Mouse (Mus musculus): ENCODE results near the gene Stab1. TPM values are rescaled to one million over a fixed set of nuclear protein-coding genes. Genes with fewer than 3 reads are reported as not detected.

The Stab1 gene
- polyA plus RNA-seq, 1 experiment from 2014 or later, result 40.3 TPM

DNA sequence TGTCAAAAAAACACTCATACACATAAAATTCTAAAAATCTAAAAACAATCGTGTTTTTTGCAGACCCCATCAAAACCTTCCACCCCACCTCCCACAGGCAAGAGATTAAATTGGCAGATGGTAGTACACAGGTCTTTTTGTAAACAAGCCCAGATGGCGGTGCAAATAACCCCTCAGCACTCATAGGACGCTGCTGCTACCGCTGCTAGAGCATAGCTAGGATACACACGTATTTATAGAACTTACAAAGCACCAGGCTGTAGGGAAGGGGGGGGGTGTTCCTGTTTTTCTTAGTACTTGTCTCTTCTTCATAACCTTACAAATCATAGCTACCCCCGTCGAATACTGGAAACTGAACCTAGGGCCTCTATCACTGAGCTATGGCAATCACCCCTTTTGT is 25.4 kb upstream of the Stab1 start:
- H3K4me1 ChIP-seq, result peaks cover 15% of the 10 kb centered on the region; the same call in 1 of the 2 replicates
- no peaks in the 10 kb centered on the region for H3K27me3 ChIP-seq
- peaks cover 75% of the 10 kb centered on the region for H3K36me3 ChIP-seq
- 87% methylated on average over 7 of the region's 7 CpGs for WGBS
- no peak overlapping the region for H3K4me3 ChIP-seq
- no peak overlapping the region for H3K9ac ChIP-seq (replicated peaks)
- H3K4me2 ChIP-seq (replicated peaks), result no peak overlapping the region
- ATAC-seq (ENCODE audit: low FRiP score, low read depth), result no peak
- H3K27ac ChIP-seq (replicated peaks), result no peak overlapping the region
- no peaks in the 10 kb centered on the region for H3K9me3 ChIP-seq

GRCm38 (mm10) chr14:31191936-31192335 is 23.5 kb upstream of the Stab1 start:
- H3K27me3 ChIP-seq, result no peaks in the 10 kb centered on the region
- 93% methylated on average over 2 of the region's 2 CpGs for WGBS
- no peak overlapping the region for H3K9ac ChIP-seq (replicated peaks)
- no peak overlapping the region for H3K4me2 ChIP-seq (replicated peaks)
- ATAC-seq (ENCODE audit: low FRiP score, low read depth), result no peak
- H3K36me3 ChIP-seq, result peaks cover 86% of the 10 kb centered on the region
- H3K9me3 ChIP-seq, result no peaks in the 10 kb centered on the region
- peaks cover 12% of the 10 kb centered on the region; the same call in 1 of the 2 replicates for H3K4me1 ChIP-seq
- no peak overlapping the region for H3K27ac ChIP-seq (replicated peaks)
- no peak overlapping the region for H3K4me3 ChIP-seq

- H3K4me3 ChIP-seq, result no peak overlapping the region
- H3K4me2 ChIP-seq (replicated peaks), result no peak overlapping the region
- no peaks in the 10 kb centered on the region for H3K9me3 ChIP-seq
- H3K9ac ChIP-seq (replicated peaks), result no peak overlapping the region
- 87% methylated on average over 3 of the region's 3 CpGs for WGBS
- peak overlapping the region; percentile 36 for H3K27ac ChIP-seq (replicated peaks)
- H3K27me3 ChIP-seq, result no peaks in the 10 kb centered on the region
- peaks cover 98% of the 10 kb centered on the region for H3K36me3 ChIP-seq
- H3K4me1 ChIP-seq, result peaks cover 12% of the 10 kb centered on the region; the same call in 1 of the 2 replicates
- ATAC-seq (ENCODE audit: low FRiP score, low read depth), result no peak
Observed at GRCm38 (mm10) chr14:31189348-31189747, 20.9 kb upstream of the Stab1 start.

DNA sequence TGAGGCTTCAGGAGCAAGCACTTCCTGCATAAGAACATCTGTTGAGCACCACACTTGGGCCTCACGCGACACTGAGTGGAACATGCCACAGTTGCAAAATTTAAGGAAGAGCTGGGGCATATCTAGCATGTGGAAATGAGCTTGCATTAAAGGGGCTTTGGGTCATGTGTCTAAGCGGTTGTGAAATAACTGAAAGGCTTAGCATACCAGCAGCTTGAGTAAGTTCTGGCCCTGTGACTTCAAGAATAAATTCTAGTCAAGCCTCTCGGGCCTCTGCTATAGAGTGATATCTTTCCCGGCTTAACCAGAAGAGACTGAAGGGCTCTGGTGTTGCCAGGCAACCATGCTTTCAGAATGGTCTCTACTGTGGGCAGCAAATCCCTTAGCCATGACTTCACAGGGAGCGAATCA is 20.3 kb upstream of the Stab1 start:
- Histone ChIP-seq H3K9ac (replicated peaks) (no peak overlapping the region), H3K4me1 (peaks cover 12% of the 10 kb centered on the region; the same call in 1 of the 2 replicates), H3K36me3 (peaks cover 98% of the 10 kb centered on the region), H3K27me3 (no peaks in the 10 kb centered on the region), H3K27ac (replicated peaks) (peak overlapping the region; percentile 36), H3K4me2 (replicated peaks) (no peak overlapping the region), H3K9me3 (no peaks in the 10 kb centered on the region), H3K4me3 (no peak overlapping the region)
- WGBS, result 47% methylated on average over 6 of the region's 6 CpGs
- peak; percentile 81 for ATAC-seq (ENCODE audit: low FRiP score, low read depth)

- H3K4me2 ChIP-seq (replicated peaks), result no peak overlapping the region
- peaks cover 12% of the 10 kb centered on the region; the same call in 1 of the 2 replicates for H3K4me1 ChIP-seq
- WGBS, result 91% methylated on average over 4 of the region's 4 CpGs
- no peak overlapping the region for H3K9ac ChIP-seq (replicated peaks)
- no peak for ATAC-seq (ENCODE audit: low FRiP score, low read depth)
- peaks cover 100% of the 10 kb centered on the region for H3K36me3 ChIP-seq
- no peak overlapping the region for H3K27ac ChIP-seq (replicated peaks)
- no peaks in the 10 kb centered on the region for H3K9me3 ChIP-seq
- no peaks in the 10 kb centered on the region for H3K27me3 ChIP-seq
- H3K4me3 ChIP-seq, result no peak overlapping the region
Observed at GRCm38 (mm10) chr14:31186656-31187055, 18.2 kb upstream of the Stab1 start.

DNA sequence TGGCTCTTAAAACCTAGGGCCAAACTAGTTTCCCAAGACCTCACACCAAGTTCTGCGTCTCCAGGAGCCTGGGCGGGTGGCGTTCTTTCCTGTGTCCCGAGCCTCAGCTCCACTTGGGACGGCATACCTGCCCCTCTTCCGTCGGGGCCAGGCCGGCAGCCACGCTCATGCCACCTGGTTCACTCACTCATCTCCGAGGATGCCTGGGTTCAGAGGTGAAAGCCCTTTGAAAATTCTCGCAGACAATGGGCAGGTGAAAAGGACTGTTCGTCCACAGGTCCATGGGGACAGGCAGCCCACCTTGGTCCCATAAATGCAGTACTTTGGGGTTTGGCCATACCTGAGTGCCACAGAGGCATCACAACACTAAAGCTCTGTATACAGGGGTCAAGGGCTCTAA is 15.8 kb upstream of the Stab1 start:
- H3K4me2 ChIP-seq (replicated peaks), result no peak overlapping the region
- no peak for ATAC-seq (ENCODE audit: low FRiP score, low read depth)
- WGBS, result 96% methylated on average over 12 of the region's 12 CpGs
- peaks cover 100% of the 10 kb centered on the region for H3K36me3 ChIP-seq
- no peaks in the 10 kb centered on the region for H3K9me3 ChIP-seq
- peaks cover 6% of the 10 kb centered on the region; the same call in 1 of the 2 replicates for H3K4me1 ChIP-seq
- no peak overlapping the region for H3K4me3 ChIP-seq
- no peak overlapping the region for H3K9ac ChIP-seq (replicated peaks)
- no peaks in the 10 kb centered on the region for H3K27me3 ChIP-seq
- no peak overlapping the region for H3K27ac ChIP-seq (replicated peaks)

DNA sequence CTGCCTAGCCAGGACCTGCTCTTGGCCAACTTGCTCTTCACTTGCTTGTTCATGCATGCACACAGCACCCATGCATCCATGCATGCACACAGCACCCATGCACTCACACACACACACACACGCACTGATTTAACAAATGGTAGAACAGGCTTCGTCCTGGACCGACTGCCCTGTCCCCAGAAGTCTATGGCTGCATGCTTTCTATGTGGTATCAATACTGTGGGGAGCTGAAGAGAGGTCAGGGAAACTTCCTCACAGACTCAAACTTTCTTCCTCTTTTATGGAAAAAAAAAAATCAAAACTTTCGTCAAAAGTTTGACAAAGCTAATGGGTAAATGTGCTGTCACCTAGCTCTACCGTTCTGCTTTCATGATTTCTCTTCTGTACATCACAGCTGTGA is 15.1 kb upstream of the Stab1 start:
- H3K27ac ChIP-seq (replicated peaks), result no peak overlapping the region
- no peak overlapping the region for H3K4me2 ChIP-seq (replicated peaks)
- 89% methylated on average over 5 of the region's 5 CpGs for WGBS
- H3K36me3 ChIP-seq, result peaks cover 100% of the 10 kb centered on the region
- no peaks in the 10 kb centered on the region for H3K27me3 ChIP-seq
- H3K9ac ChIP-seq (replicated peaks), result no peak overlapping the region
- no peak overlapping the region for H3K4me3 ChIP-seq
- no peaks in the 10 kb centered on the region for H3K9me3 ChIP-seq
- no peak for ATAC-seq (ENCODE audit: low FRiP score, low read depth)
- no peaks in the 10 kb centered on the region for H3K4me1 ChIP-seq

GRCm38 (mm10) chr14:31182786-31183290 is 14.4 kb upstream of the Stab1 start:
- Histone ChIP-seq H3K4me1 (no peaks in the 10 kb centered on the region), H3K4me2 (replicated peaks) (no peak overlapping the region), H3K4me3 (no peak overlapping the region), H3K27me3 (no peaks in the 10 kb centered on the region), H3K27ac (replicated peaks) (no peak overlapping the region), H3K9me3 (no peaks in the 10 kb centered on the region), H3K9ac (replicated peaks) (no peak overlapping the region), H3K36me3 (peaks cover 97% of the 10 kb centered on the region)
- ATAC-seq (ENCODE audit: low FRiP score, low read depth), result no peak
- WGBS, result 72% methylated on average over 2 of the region's 2 CpGs

GRCm38 (mm10) chr14:31181512-31181911 is 13.1 kb upstream of the Stab1 start:
- no peak for ATAC-seq (ENCODE audit: low FRiP score, low read depth)
- WGBS, result 94% methylated on average over 4 of the region's 4 CpGs
- peaks cover 97% of the 10 kb centered on the region for H3K36me3 ChIP-seq
- H3K27ac ChIP-seq (replicated peaks), result no peak overlapping the region
- H3K4me3 ChIP-seq, result no peak overlapping the region
- H3K4me2 ChIP-seq (replicated peaks), result no peak overlapping the region
- H3K4me1 ChIP-seq, result no peaks in the 10 kb centered on the region
- H3K9ac ChIP-seq (replicated peaks), result no peak overlapping the region
- no peaks in the 10 kb centered on the region for H3K9me3 ChIP-seq
- H3K27me3 ChIP-seq, result no peaks in the 10 kb centered on the region

DNA sequence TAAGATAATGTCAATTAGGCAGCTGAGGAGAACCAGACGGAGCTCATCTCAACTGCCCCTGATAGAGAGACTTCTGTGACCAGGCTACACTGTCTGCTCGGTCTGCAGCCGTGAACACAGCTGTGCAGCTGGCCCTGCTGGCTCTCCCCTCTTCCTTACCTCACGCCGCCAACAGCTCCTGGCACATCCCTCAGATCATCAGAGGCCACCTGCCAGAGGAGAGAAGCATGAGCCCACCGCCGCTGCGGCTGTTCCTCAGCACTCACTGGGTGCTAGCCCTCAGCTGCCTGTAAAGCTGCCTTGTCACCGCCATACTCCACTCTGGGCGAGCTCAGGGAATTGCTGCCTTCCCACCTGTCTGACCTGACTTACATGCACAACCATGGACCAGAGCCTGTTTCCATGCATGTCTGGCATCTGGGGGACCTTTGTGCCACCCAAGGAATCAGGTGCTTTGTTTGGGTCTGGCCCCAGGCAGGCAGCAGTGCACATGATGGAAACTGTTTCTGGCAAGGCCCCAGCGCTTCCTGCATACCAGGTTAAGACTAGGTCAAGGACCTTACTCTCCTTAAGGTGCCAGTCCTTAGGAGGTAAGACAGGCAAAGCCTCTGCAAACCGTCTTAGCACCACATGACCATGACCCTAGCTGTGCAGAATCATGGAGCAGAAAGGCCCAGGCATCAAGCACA is 11.4 kb upstream of the Stab1 start:
- 94% methylated on average over 12 of the region's 12 CpGs for WGBS
- H3K9ac ChIP-seq (replicated peaks), result no peak overlapping the region
- ATAC-seq (ENCODE audit: low FRiP score, low read depth), result no peak

GRCm38 (mm10) chr14:31177715-31178114 is 9.3 kb upstream of the Stab1 start:
- ATAC-seq (ENCODE audit: low FRiP score, low read depth), result no peak
- 96% methylated on average over 5 of the region's 5 CpGs for WGBS
- peaks cover 97% of the 10 kb centered on the region for H3K36me3 ChIP-seq

More for the DNA sequence above, 11.4 kb upstream of the Stab1 start:
- H3K27ac ChIP-seq (replicated peaks), result no peak overlapping the region
- H3K4me2 ChIP-seq (replicated peaks), result no peak overlapping the region
- no peaks in the 10 kb centered on the region for H3K4me1 ChIP-seq
- H3K9me3 ChIP-seq, result no peaks in the 10 kb centered on the region
- no peak overlapping the region for H3K4me3 ChIP-seq
- H3K36me3 ChIP-seq, result peaks cover 97% of the 10 kb centered on the region
- no peaks in the 10 kb centered on the region for H3K27me3 ChIP-seq

GRCm38 (mm10) chr14:31177287-31177686 is 8.8 kb upstream of the Stab1 start:
- Histone ChIP-seq H3K27ac (replicated peaks) (no peak overlapping the region), H3K27me3 (no peaks in the 10 kb centered on the region), H3K4me1 (no peaks in the 10 kb centered on the region), H3K36me3 (peaks cover 97% of the 10 kb centered on the region), H3K4me3 (no peak overlapping the region), H3K9me3 (no peaks in the 10 kb centered on the region), H3K9ac (replicated peaks) (no peak overlapping the region), H3K4me2 (replicated peaks) (no peak overlapping the region)
- 93% methylated on average over 16 of the region's 16 CpGs for WGBS
- no peak for ATAC-seq (ENCODE audit: low FRiP score, low read depth)

More at GRCm38 (mm10) chr14:31177715-31178114, 9.3 kb upstream of the Stab1 start:
- Histone ChIP-seq H3K4me2 (replicated peaks) (no peak overlapping the region), H3K4me3 (no peak overlapping the region), H3K9ac (replicated peaks) (no peak overlapping the region), H3K9me3 (no peaks in the 10 kb centered on the region), H3K4me1 (no peaks in the 10 kb centered on the region), H3K27me3 (no peaks in the 10 kb centered on the region), H3K27ac (replicated peaks) (no peak overlapping the region)

Data from midbrain, embryonic 12.5 days (tissue).